Mouse (Mus musculus) liver, adult (tissue): ENCODE results near the gene Suz12.

Experiments used
- GATA4 ChIP-seq: IDR thresholded peaks from 2 replicates; pipeline ENCODE4 v1.6.1; 2014; ENCODE audit warnings: mild to moderate bottlenecking, low read length; ENCODE audit not compliant: insufficient replicate concordance

Suz12 gene

GRCm38 (mm10) chr11:79986886-79987285, 6.0 kb upstream of the Suz12 start:
- no peak for TF ChIP-seq GATA4

DNA sequence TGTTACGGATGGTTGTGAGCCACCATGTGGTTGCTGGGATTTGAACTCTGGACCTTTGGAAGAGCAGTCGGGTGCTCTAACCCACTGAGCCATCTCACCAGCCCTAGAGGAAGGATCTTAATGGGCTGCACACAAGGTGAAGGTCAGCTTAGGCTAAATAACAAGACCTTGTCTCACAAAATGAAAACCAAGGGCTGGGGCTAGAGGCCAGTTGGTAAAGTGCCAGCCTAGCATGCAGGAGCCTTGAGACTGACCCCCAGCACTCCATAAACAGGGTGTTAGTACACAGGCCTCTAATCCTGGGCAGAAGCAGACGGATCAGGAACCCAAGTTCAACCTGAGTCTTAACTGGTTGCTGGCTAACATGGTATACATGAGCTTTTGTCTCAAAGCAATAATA, 5.0 kb upstream of the Suz12 start:
- TF ChIP-seq GATA4 = no peak

GRCm38 (mm10) chr11:79990120-79990519, 2.8 kb upstream of the Suz12 start:
- no peak for TF ChIP-seq GATA4

- TF ChIP-seq GATA4 = no peak
Measured at GRCm38 (mm10) chr11:79991600-79991999, 1.3 kb upstream of the Suz12 start.

- no peak for TF ChIP-seq GATA4
Measured at GRCm38 (mm10) chr11:79992035-79992591, 793 bp upstream of the Suz12 start.

DNA sequence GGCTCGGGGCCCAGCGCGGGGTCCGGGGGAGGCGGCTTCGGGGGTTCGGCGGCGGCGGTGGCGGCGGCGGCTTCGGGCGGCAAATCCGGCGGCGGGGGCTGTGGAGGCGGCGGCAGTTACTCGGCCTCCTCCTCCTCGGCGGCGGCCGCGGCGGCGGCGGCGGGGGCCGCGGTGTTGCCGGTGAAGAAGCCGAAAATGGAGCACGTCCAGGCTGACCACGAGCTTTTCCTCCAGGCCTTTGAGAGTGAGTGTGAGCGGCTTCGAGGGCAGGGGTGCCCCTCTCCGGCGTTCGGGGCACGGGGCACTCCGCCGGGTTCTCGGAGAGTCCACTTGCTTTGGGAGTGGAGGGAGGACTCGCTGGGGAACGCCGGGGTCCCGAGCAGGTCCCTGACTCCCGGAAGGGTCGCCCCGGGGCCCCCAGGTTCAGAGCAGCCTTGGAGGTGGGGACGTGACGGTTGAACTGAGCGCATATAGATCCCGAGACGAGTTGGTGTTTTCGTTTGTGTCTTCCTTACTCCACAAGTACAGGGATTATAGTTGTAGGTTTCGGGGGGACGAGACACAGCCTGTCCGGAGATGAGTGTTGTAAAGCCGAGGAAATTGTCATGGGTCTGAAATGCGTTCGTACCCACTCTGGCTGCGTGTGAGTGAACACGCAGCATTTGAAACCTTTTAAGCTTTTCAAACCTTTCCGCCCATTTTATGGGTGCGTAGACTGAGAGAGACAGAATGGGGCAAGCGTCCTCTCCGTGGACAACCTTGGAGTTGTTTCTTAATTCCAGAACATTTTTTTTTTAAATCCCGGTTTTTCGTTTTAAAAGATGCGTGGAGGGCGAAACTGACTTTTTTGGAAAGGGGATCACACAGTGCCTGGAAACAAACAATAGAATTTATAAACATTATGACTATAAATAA, 707 bp downstream of the Suz12 start:
- TF ChIP-seq GATA4 = no peak

DNA sequence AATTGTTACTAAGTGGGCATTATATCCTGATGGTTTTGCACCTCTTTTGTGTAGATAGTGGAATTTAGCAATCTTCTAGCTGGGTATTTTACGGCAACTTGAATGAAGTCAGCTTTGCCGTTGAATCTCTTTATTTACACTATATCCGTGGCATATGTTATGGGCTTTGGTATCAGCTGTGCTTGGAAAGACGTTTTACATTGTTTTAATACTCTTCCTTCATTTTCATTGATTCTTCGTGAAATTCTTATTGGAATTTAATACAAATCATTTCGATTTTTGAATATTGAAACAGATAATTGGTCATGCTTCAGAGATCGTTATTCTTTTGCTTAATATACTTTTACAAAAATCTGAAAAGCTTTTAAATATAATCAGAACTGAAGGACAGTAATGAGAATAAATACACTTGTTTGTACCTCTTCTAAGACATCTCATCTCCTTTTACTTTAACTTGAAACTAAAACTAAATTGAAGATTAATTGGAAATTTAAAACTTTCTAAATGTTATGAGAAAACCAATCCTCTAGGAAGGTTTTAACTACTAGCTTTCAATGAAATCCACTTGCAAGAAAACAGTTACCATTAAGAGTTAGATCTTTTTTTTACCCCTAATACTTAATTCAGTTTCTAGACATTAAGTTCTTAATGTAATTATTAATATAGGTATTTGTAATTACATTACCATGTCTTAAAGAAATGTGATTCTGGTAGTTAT, 1.5 kb downstream of the Suz12 start:
- TF ChIP-seq GATA4 = no peak

DNA sequence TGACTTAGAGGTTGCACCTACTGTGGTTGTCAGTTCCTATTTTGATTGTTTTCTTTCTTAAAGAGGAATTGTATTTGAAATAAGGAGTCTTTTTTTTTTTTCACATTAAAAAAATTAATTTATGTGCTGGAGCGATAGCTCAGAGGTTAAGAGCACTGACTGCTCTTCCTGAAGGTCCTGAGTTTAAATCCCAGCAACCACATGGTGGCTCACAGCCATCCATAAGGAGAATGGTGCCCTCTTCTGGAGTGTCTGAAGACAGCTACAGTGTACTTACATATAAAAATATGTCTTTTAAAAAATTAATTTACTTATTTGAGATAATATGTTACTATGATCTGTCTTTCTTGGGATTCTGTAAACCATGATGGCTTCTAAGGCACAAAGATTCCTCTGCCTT, 26.9 kb downstream of the Suz12 start:
- TF ChIP-seq GATA4 = no peak

- no peak for TF ChIP-seq GATA4
Measured at GRCm38 (mm10) chr11:80021306-80021705, 28.4 kb downstream of the Suz12 start.

DNA sequence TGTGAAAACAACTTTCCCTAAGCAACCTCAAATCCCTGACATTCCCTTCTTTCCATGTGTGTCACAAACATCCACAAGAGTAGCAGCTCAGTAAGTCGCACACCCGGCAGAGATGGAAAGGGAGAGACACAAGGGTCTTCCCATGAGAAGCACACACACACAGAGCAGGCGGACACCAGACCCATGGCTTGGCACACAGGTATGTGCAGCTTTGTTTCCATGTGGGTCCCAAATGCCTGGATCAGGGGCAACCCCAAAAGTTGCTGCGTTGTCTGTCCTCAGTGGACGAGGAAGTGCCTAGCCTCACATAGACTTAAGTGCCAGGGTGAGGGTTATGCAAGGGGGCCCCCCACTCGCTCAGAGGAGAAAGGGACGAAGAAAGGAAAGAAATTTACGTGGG, 44.6 kb downstream of the Suz12 start:
- TF ChIP-seq GATA4 = no peak

GRCm38 (mm10) chr11:80042615-80043418, 49.9 kb downstream of the Suz12 start:
- no peak for TF ChIP-seq GATA4

DNA sequence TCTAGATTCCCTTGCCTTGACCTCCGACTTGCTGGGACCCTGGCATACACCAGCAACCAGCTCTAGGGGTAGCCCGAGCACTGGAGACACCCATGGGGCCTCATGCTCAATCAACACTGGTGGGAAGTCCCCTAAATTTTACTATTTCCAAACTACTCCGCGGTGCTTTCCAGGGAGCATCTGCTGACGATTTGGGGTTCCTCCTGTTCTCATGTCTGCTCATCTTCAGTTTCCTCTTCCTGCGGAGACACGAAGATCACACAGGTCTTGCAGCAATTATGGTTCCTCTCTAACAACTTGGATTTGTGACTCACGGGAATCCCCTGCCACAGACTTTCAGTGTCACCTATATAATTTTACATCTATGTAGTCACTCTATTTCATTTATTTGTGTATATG, 50.5 kb downstream of the Suz12 start:
- no peak for TF ChIP-seq GATA4

- no peak for TF ChIP-seq GATA4
Measured at GRCm38 (mm10) chr11:80046856-80047255, 54.0 kb downstream of the Suz12 start.

- TF ChIP-seq GATA4 = no peak
Measured at GRCm38 (mm10) chr11:80050088-80050487, 57.2 kb downstream of the Suz12 start.

DNA sequence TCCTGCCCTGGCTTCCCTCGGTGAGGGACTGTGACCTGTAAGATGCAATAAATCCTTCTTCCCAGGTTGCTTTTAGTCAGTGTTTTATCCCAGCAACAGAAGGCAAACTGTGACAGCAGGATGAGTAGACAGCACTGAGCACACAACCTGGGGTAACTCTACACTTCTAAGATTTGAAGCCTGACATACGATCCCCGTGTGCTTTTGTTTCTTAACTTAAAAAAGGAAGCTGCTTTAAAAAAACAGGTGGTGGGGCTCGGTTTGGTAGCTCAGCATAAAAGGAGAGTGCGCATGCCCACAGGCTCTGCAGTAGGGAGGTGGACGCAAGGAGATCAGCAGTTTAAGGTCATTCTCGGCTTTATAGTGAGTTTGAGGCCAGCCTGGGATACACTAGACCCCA, 59.5 kb downstream of the Suz12 start:
- no peak for TF ChIP-seq GATA4

DNA sequence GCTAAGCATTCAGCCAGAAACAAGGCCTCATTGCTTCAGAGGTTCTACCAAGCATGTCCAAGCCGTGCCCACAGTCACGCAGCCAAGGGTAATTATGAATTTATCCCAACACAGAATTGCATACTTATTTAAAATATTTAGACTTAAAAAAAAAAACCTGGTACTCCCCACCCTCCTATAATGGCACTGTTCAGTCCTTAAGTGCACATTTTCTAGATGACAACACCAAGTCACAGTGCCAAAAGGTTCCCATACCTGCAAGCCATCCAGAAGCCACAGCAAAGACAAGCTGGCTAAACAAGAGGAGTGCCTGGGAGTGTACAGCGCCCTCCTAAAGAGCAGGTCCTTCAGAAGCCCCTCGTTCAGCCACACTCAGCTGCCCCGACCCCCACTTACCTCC, 60.3 kb downstream of the Suz12 start:
- no peak for TF ChIP-seq GATA4

DNA sequence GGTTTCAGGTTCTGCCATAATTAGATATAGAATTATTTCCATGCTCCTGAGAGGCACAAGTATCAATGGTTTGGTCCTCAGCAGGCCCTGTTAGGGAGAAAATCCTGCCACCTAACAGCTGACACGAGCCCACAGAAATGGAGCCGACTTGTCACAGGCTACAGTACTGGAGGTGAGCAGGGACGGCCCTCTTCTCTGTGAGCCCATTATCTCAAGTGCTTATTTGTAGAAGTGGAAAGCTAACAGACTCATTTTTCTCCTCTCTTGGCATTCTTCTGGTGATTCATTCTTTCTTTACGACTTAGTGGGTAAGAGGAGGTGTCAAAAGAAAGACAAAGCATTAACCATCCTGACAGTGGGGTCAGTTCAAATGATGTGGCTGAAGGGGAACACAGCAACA, 61.8 kb downstream of the Suz12 start:
- TF ChIP-seq GATA4 = no peak
